Mouse (Mus musculus) mature B cell (primary cell): ENCODE results near the gene Reg4.

Experiments
- in situ Hi-C: fragments of 300-500 bp; cut with MboI; formaldehyde crosslinking; loops from 2 replicates; pipeline ENCODE4 v1.14.3; 2019

Gene Reg4

DNA sequence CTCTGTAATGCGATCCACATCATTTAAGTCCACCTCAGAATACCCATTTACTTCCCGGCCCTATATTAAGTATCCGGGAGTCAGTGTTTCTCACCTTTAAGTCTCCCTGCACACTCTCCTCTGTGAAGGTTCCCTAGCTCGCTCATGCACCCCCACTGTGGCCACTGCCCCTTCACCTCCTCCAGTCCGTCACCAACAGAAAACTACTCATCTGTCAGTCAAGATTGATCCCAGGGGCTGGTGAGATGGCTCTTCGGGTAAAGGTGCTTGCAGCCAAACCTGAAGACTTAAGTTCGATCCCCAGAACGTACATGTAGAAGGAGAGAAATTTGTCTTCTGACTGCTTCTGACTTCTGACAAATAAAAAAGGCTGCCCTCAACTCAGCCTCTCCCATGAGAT lies 60.5 kb downstream of the Reg4 start:
- in situ Hi-C loops = no loop called here

DNA sequence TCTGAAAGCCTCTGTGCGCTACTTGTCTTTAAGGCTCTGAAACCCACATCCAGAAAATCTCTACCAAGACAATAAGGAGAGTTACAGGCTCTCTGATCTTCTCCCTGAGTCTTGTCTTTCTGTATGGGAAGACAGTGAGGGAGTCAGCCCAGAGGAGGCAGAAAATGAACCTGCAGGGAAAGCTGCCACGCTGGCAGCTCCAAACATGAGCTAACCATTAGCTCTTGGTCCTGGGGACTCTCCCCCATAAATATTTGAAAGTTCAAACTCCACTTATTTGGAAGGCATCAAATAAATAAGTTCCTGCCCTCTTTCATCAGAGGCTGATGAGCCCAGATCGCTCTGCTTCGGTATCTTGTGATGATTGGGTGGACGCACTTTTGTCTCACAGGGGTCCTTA lies 61.2 kb downstream of the Reg4 start:
- in situ Hi-C loops = no loop called here
